Mouse (Mus musculus): ENCODE data around the gene Dnase2b. TPM values are rescaled to one million over a fixed set of nuclear protein-coding genes. Genes with fewer than 3 reads are reported as not detected.

Dnase2b gene
- total RNA-seq, 2 experiments from 2014 or later, result 0.16 to 0.22 TPM

- no peak for ATAC-seq (ENCODE audit: poor library complexity, severe bottlenecking)
Observed at GRCm38 (mm10) chr3:146570939-146571338, 44.5 kb downstream of the Dnase2b start.

- ATAC-seq (ENCODE audit: poor library complexity, severe bottlenecking), result no peak
Observed at GRCm38 (mm10) chr3:146570148-146570782, 45.1 kb downstream of the Dnase2b start, which contains the start of gene Uox. Gene Uox, plus strand, starts transcription at chr3:146570426.

GRCm38 (mm10) chr3:146569594-146569993 lies 45.8 kb downstream of the Dnase2b start:
- no peak for ATAC-seq (ENCODE audit: poor library complexity, severe bottlenecking)

- no peak for ATAC-seq (ENCODE audit: poor library complexity, severe bottlenecking)
Observed at GRCm38 (mm10) chr3:146567884-146568530, 47.4 kb downstream of the Dnase2b start.

GRCm38 (mm10) chr3:146567366-146567765 lies 48.0 kb downstream of the Dnase2b start:
- no peak for ATAC-seq (ENCODE audit: poor library complexity, severe bottlenecking)

- no peak for ATAC-seq (ENCODE audit: poor library complexity, severe bottlenecking)
Observed at GRCm38 (mm10) chr3:146565065-146565411, 50.4 kb downstream of the Dnase2b start.

GRCm38 (mm10) chr3:146564268-146565064 lies 50.9 kb downstream of the Dnase2b start:
- ATAC-seq (ENCODE audit: poor library complexity, severe bottlenecking), result peak; percentile 83

- no peak for ATAC-seq (ENCODE audit: poor library complexity, severe bottlenecking)
Observed at GRCm38 (mm10) chr3:146562936-146563335, 52.5 kb downstream of the Dnase2b start.

GRCm38 (mm10) chr3:146557507-146557906 lies 57.9 kb downstream of the Dnase2b start:
- ATAC-seq (ENCODE audit: poor library complexity, severe bottlenecking), result no peak

GRCm38 (mm10) chr3:146556567-146556966 lies 58.8 kb downstream of the Dnase2b start:
- no peak for ATAC-seq (ENCODE audit: poor library complexity, severe bottlenecking)

GRCm38 (mm10) chr3:146554816-146555215 lies 60.6 kb downstream of the Dnase2b start:
- no peak for ATAC-seq (ENCODE audit: poor library complexity, severe bottlenecking)

- no peak for ATAC-seq (ENCODE audit: poor library complexity, severe bottlenecking)
Observed at GRCm38 (mm10) chr3:146543632-146544031, 71.8 kb downstream of the Dnase2b start.

GRCm38 (mm10) chr3:146540521-146541273 lies 74.7 kb downstream of the Dnase2b start:
- no peak for ATAC-seq (ENCODE audit: poor library complexity, severe bottlenecking)

- ATAC-seq (ENCODE audit: poor library complexity, severe bottlenecking), result no peak
Observed at GRCm38 (mm10) chr3:146534986-146535385, 80.4 kb downstream of the Dnase2b start.

Other genes with a start within 250 kb of the Dnase2b start
- gene Ssx2ip, start 211.0 kb downstream of the Dnase2b start, total RNA-seq (2015), result 6.6 and 9.1 TPM in 2 replicates
- 12.8 and 15.1 TPM in 2 replicates for gene Ssx2ip, start 211.0 kb downstream of the Dnase2b start, total RNA-seq (2017)
- gene Ctbs, start 165.8 kb downstream of the Dnase2b start, total RNA-seq (2015), result 27.2 and 37.1 TPM in 2 replicates
- 25.0 and 26.0 TPM in 2 replicates for gene Ctbs, start 165.8 kb downstream of the Dnase2b start, total RNA-seq (2017)
- 6.8 and 12.8 TPM in 2 replicates for gene Spata1, start 115.8 kb downstream of the Dnase2b start, total RNA-seq (2015)
- gene Spata1, start 115.8 kb downstream of the Dnase2b start, total RNA-seq (2017), result 6.3 and 16.1 TPM in 2 replicates
- 436 and 445 TPM in 2 replicates for gene Gng5, start 115.8 kb downstream of the Dnase2b start, total RNA-seq (2015)
- gene Gng5, start 115.8 kb downstream of the Dnase2b start, total RNA-seq (2017), result 196 and 210 TPM in 2 replicates
- gene Rpf1, start 94.2 kb downstream of the Dnase2b start, total RNA-seq (2015), result 61.3 and 64.3 TPM in 2 replicates
- gene Rpf1, start 94.2 kb downstream of the Dnase2b start, total RNA-seq (2017), result 70.0 and 70.2 TPM in 2 replicates
- gene Uox, start 45.2 kb downstream of the Dnase2b start, total RNA-seq (2015), result not detected in 2 replicates
- not detected in 2 replicates for gene Uox, start 45.2 kb downstream of the Dnase2b start, total RNA-seq (2017)
- 0.34 TPM in 1 of 2 replicates, not detected in the other for gene 4930503B20Rik, start 35.7 kb upstream of the Dnase2b start, total RNA-seq (2015)
- 0.51 TPM in 1 of 2 replicates, not detected in the other for gene 4930503B20Rik, start 35.7 kb upstream of the Dnase2b start, total RNA-seq (2017)
- gene Samd13, start 70.0 kb upstream of the Dnase2b start, total RNA-seq (2015), result 1.7 TPM in 2 replicates
- 1.1 and 2.1 TPM in 2 replicates for gene Samd13, start 70.0 kb upstream of the Dnase2b start, total RNA-seq (2017)
- gene Prkacb, start 197.4 kb upstream of the Dnase2b start, total RNA-seq (2015), result 47.3 and 50.7 TPM in 2 replicates
- 58.2 and 59.8 TPM in 2 replicates for gene Prkacb, start 197.4 kb upstream of the Dnase2b start, total RNA-seq (2017)
- not detected in 2 replicates for gene Ttll7, start 236.8 kb upstream of the Dnase2b start, total RNA-seq (2015)
- gene Ttll7, start 236.8 kb upstream of the Dnase2b start, total RNA-seq (2017), result 0.15 TPM in 1 of 2 replicates, not detected in the other

Data from megakaryocyte, adult 5-6 weeks (primary cell).